Mouse (Mus musculus) midbrain, embryonic 14.5 days (tissue): ENCODE measurements around the gene Pgm5. TPM values are rescaled to one million over a fixed set of nuclear protein-coding genes. Genes with fewer than 3 reads are reported as not detected.

Experiments
- ATAC-seq: fragments of 200-750 bp; cut with Nextera tagmentation; 2 replicates; pipeline ENCODE4 v1.8.0; 2017; ENCODE audit warnings: moderate number of reproducible peaks, moderate library complexity; ENCODE audit not compliant: low FRiP score, low TSS enrichment
- DNase-seq: peaks from one replicate; pipeline ENCODE4 v3.0.0-alpha.2; 2015
- H3K27ac ChIP-seq: fragments of 300-500 bp; sonication (generic); replicated peaks from 2 replicates; pipeline ENCODE4 v1.5.1; 2014; ENCODE audit warnings: mild to moderate bottlenecking, low read depth, low read length, moderate library complexity
- H3K27me3 ChIP-seq: fragments of 300-500 bp; sonication (generic); 2 replicates; pipeline ENCODE4 v1.6.1; 2014; ENCODE audit warnings: low read length, control low read depth, mixed read lengths; ENCODE audit not compliant: control insufficient read depth, insufficient read depth
- H3K36me3 ChIP-seq: fragments of 300-500 bp; sonication (generic); 2 replicates; pipeline ENCODE4 v1.6.1; 2014; ENCODE audit warnings: low read length, control low read depth; ENCODE audit not compliant: control insufficient read depth, insufficient read depth
- H3K4me1 ChIP-seq: fragments of 300-500 bp; sonication (generic); 2 replicates; pipeline ENCODE4 v1.6.1; 2014; ENCODE audit warnings: mild to moderate bottlenecking, antibody characterized with exemption, low read length, control low read depth; ENCODE audit not compliant: control insufficient read depth, insufficient read depth
- H3K4me2 ChIP-seq: fragments of 300-500 bp; sonication (generic); 2 replicates; pipeline ENCODE4 v1.6.1; 2014; ENCODE audit warnings: mild to moderate bottlenecking, low read length, moderate library complexity
- H3K4me3 ChIP-seq: fragments of 300-500 bp; sonication (generic); replicated peaks from 2 replicates; pipeline ENCODE4 v1.5.1; 2014; ENCODE audit warnings: low read depth, low read length
- H3K9ac ChIP-seq: fragments of 300-500 bp; sonication (generic); replicated peaks from 2 replicates; pipeline ENCODE4 v1.6.1; 2014; ENCODE audit warnings: mild to moderate bottlenecking, low read length, moderate library complexity
- H3K9me3 ChIP-seq: fragments of 300-500 bp; sonication (generic); 2 replicates; pipeline ENCODE4 v1.6.1; 2016; ENCODE audit warnings: low read length, control low read depth, mixed read lengths; ENCODE audit not compliant: control insufficient read depth
- WGBS: fragments of 180-500 bp; shearing (Covaris S2); extraction: QIAGEN DNeasy Blood & Tissue Kit; methylation state at CpG from one replicate; pipeline ENCODE4 v1.1.7; 2014; 5-methylcytosine and 5-hydroxymethylcytosine counted together
- polyA plus RNA-seq: library from polyadenylated mRNA; unstranded; fragments of >200 nt; fragmentation: Nextera tagmentation; extraction: Ambion mirVana; gene quantifications from 2 replicates; pipeline ENCODE4 v1.2.1, GENCODE M21; 2014

Pgm5 gene
- polyA plus RNA-seq, 1 experiment from 2014 or later, result 0.91 TPM

GRCm38 (mm10) chr19:24848345-24848744 lies 13.3 kb downstream of the Pgm5 start:
- ATAC-seq, result no peak
- WGBS, result 54% methylated on average over 7 of the region's 7 CpGs
- H3K27ac ChIP-seq, result no peak overlapping the region

DNA sequence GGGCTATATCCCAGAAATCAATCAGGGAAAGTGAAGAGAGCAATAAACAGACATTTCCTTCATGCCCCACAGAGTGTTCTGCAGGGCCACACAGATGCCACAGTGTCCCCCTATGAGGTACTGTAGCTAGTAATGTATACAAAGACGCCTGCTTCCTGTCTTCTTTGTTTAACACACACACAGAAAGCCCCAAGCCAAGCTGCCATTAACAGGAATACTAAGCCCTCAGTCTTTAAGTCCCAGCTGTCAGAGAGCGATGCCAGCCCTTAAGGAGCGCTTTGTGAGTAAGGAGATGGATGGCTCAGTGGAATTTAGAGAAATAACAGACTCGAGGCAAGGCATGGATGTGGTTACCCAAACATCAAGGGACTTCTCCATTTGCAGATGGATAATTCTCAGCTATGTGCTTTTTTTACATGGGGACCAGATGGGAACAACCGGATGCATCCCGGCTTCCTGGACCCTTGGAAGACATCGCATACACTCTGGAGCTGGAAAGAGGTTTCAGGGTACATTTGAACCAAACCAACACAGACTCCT lies 16.6 kb downstream of the Pgm5 start:
- no peak for ATAC-seq
- H3K4me3 ChIP-seq, result no peak overlapping the region
- H3K36me3 ChIP-seq, result no peaks in the 10 kb centered on the region
- H3K9ac ChIP-seq, result no peak overlapping the region
- no peak overlapping the region for H3K27ac ChIP-seq
- peaks cover 5% of the 10 kb centered on the region; the same call in 1 of the 2 replicates for H3K4me1 ChIP-seq
- H3K27me3 ChIP-seq, result no peaks in the 10 kb centered on the region
- 54% methylated on average over 7 of the region's 7 CpGs for WGBS
- DNase-seq, result peak; percentile 50
- H3K9me3 ChIP-seq, result no peaks in the 10 kb centered on the region
- no peak overlapping the region for H3K4me2 ChIP-seq

More at GRCm38 (mm10) chr19:24848345-24848744, 13.3 kb downstream of the Pgm5 start:
- Histone ChIP-seq H3K4me3 (no peak overlapping the region), H3K4me2 (no peak overlapping the region), H3K27me3 (no peaks in the 10 kb centered on the region), H3K9ac (no peak overlapping the region), H3K4me1 (peaks cover 13% of the 10 kb centered on the region; the same call in 1 of the 2 replicates), H3K36me3 (no peaks in the 10 kb centered on the region), H3K9me3 (no peaks in the 10 kb centered on the region)
- no peak for DNase-seq

DNA sequence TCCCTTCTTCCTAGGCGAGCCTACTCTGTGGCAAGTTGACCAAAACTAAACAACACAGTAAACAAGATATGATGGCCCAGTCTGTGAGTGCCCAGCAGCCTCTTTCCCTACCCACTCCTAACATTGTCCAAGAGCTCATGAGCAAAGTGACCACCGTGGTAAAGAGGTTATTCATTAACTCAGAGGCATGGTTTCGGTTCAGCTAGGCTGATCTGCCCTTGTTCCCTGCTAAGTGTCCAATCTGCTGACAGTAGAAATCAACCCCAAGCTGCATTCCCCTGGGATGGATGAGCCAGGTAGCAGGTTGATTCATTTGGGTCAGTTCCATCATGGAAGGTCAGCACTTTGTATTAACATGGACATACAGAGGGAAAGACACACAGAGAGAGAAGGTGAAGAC lies 19.6 kb downstream of the Pgm5 start:
- 92% methylated on average over 3 of the region's 3 CpGs for WGBS

DNA sequence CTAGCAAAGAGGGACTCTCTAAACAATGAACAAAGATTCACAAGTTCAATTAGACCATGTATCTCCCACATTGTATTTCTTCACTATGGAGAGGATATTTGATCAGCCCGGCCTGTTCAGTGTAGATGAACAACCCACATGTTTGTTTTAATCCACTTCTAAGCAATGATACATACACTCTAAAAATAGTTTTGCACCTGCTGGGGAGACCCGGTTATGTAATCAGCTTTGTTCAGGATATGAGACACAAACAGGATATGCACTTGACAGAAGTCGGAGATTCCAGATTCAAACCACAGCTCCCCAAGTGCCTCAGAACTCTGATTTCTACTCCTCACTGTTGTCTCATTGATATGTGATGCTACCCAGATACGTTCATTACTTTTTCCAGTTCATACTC lies 37.1 kb downstream of the Pgm5 start:
- Histone ChIP-seq H3K9me3 (no peaks in the 10 kb centered on the region), H3K4me3 (no peak overlapping the region), H3K27me3 (no peaks in the 10 kb centered on the region), H3K4me2 (no peak overlapping the region), H3K27ac (no peak overlapping the region), H3K9ac (no peak overlapping the region), H3K4me1 (no peaks in the 10 kb centered on the region), H3K36me3 (no peaks in the 10 kb centered on the region)
- ATAC-seq (no peak), DNase-seq (no peak)
- 91% methylated on average over 4 of the region's 4 CpGs for WGBS

More for the DNA sequence above, 19.6 kb downstream of the Pgm5 start:
- DNase-seq (no peak), ATAC-seq (no peak)
- peaks cover 5% of the 10 kb centered on the region; the same call in 1 of the 2 replicates for H3K4me1 ChIP-seq
- H3K27me3 ChIP-seq, result no peaks in the 10 kb centered on the region
- H3K9me3 ChIP-seq, result no peaks in the 10 kb centered on the region
- H3K36me3 ChIP-seq, result no peaks in the 10 kb centered on the region
- no peak overlapping the region for H3K4me3 ChIP-seq
- H3K27ac ChIP-seq, result no peak overlapping the region
- H3K9ac ChIP-seq, result no peak overlapping the region
- H3K4me2 ChIP-seq, result no peak overlapping the region

GRCm38 (mm10) chr19:24815661-24816221 lies 45.9 kb downstream of the Pgm5 start:
- peaks cover 11% of the 10 kb centered on the region; the same call in 1 of the 2 replicates for H3K4me1 ChIP-seq
- DNase-seq (peak; percentile 24), ATAC-seq (no peak)
- no peaks in the 10 kb centered on the region for H3K36me3 ChIP-seq
- no peak overlapping the region for H3K4me2 ChIP-seq
- no peak overlapping the region for H3K27ac ChIP-seq
- peaks cover 11% of the 10 kb centered on the region; the same call in 1 of the 2 replicates for H3K27me3 ChIP-seq
- no peak overlapping the region for H3K9ac ChIP-seq
- WGBS, result 74% methylated on average over 12 of the region's 12 CpGs
- H3K9me3 ChIP-seq, result no peaks in the 10 kb centered on the region
- H3K4me3 ChIP-seq, result no peak overlapping the region

DNA sequence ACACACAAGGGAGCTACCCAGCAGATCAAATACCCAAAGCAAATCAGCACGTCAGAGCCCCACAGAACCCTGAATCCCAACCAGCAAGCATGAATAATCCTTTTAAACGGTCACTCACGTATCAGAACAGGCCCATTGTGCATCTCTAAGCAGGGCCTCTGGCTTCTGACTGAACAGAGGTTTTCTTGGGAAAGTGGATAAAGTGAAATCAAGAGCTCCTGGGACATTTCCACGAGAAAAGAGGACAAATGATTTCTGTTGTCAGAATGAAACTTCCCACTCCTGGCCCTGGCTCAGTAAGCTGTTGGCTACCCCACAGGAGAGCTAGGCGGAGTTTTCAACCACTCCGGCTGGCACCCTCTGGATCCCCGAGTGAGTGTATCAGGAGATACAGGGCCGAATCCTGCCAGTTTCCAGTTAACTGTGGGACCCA lies 48.8 kb downstream of the Pgm5 start:
- Histone ChIP-seq H3K4me1 (peaks cover 11% of the 10 kb centered on the region; the same call in 1 of the 2 replicates), H3K4me2 (0 out of 2 replicates have a peak overlapping the region, but pooled peaks have one; percentile 12), H3K36me3 (no peaks in the 10 kb centered on the region), H3K27ac (no peak overlapping the region), H3K9ac (no peak overlapping the region), H3K4me3 (no peak overlapping the region), H3K27me3 (peaks cover 16% of the 10 kb centered on the region; the same call in 1 of the 2 replicates), H3K9me3 (no peaks in the 10 kb centered on the region)
- peak; percentile 78 for DNase-seq
- WGBS, result 6% methylated on average over 8 of the region's 8 CpGs
- peak; percentile 88; the same call in 1 of the 2 replicates for ATAC-seq

- 25% methylated on average over 7 of the region's 7 CpGs for WGBS
- H3K36me3 ChIP-seq, result no peaks in the 10 kb centered on the region
- no peak overlapping the region for H3K4me2 ChIP-seq
- ATAC-seq (no peak), DNase-seq (no peak)
- H3K27ac ChIP-seq, result no peak overlapping the region
- no peak overlapping the region for H3K4me3 ChIP-seq
- peaks cover 16% of the 10 kb centered on the region; the same call in 1 of the 2 replicates for H3K27me3 ChIP-seq
- H3K4me1 ChIP-seq, result peaks cover 11% of the 10 kb centered on the region; the same call in 1 of the 2 replicates
- no peak overlapping the region for H3K9ac ChIP-seq
- no peaks in the 10 kb centered on the region for H3K9me3 ChIP-seq
Measured at GRCm38 (mm10) chr19:24812106-24812810, 49.4 kb downstream of the Pgm5 start.

DNA sequence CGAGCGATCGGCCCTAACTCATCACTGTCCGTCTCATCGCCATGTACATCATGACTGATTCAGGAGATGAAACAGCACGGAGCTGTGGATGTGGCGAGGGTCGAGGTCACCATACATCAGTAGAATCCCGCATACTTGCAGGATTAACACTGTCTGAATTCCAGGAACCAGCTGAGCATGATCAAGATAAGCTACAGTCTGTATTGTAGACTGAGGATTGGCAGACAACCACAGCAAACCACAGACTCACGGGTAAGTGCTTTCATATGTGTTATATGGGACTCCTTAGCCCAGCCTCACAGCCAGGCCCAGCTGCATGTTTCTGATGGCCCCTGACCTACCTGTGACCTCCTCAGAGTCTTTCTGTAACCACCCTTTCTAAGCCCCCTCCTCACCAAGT lies 50.2 kb downstream of the Pgm5 start:
- 70% methylated on average over 10 of the region's 10 CpGs for WGBS
- Histone ChIP-seq H3K4me3 (no peak overlapping the region), H3K9ac (no peak overlapping the region), H3K9me3 (no peaks in the 10 kb centered on the region), H3K4me2 (no peak overlapping the region), H3K27ac (no peak overlapping the region), H3K36me3 (no peaks in the 10 kb centered on the region), H3K4me1 (peaks cover 11% of the 10 kb centered on the region; the same call in 1 of the 2 replicates), H3K27me3 (peaks cover 16% of the 10 kb centered on the region; the same call in 1 of the 2 replicates)
- ATAC-seq, result no peak
- DNase-seq, result no peak
